Mouse (Mus musculus) layer of hippocampus, adult 8-10 months (tissue): Measurements from ENCODE around the gene Gm43552. TPM values are rescaled to one million over a fixed set of nuclear protein-coding genes. Genes with fewer than 3 reads are reported as not detected.

ENCODE experiments used
- total RNA-seq, 4 experiments: library from RNA; stranded (reverse); gene quantifications; 2 replicates each; pipeline ENCODE4 v1.2.4; 2022

Gene Gm43552
- total RNA-seq, 4 experiments from 2014 or later = 10.0 TPM; not detected in 3

Other genes with a start within 250 kb of the Gm43552 start
- gene Rfc1, start 157.2 kb downstream of the Gm43552 start, total RNA-seq = 10 to 100 TPM; 24.6 to 36.2 (median 29.8) TPM
- under 1 TPM; 0.43 to 0.76 (median 0.59) TPM for gene Klb, start 144.5 kb downstream of the Gm43552 start, total RNA-seq
- gene Rpl9, start 101.4 kb downstream of the Gm43552 start, total RNA-seq = 100 to 1,000 TPM; 695 to 839 (median 753) TPM
- 10 to 100 TPM; 29.3 to 36.6 (median 33.2) TPM for gene Lias, start 101.3 kb downstream of the Gm43552 start, total RNA-seq
- gene Ugdh, start 56.9 kb downstream of the Gm43552 start, total RNA-seq = 10 to 100 TPM; 33.8 to 41.4 (median 35.8) TPM
- 100 to 1,000 TPM; 147 to 159 (median 153) TPM for gene Smim14, start 44.4 kb upstream of the Gm43552 start, total RNA-seq
- 100 to 1,000 TPM; 119 to 124 (median 119) TPM for gene Ube2k, start 44.4 kb upstream of the Gm43552 start, total RNA-seq
- 100 to 1,000 TPM in 1 of 4 experiments, 10 to 100 TPM in 3; 77.7 to 101 (median 85.5) TPM for gene Pds5a, start 205.4 kb upstream of the Gm43552 start, total RNA-seq